Mouse (Mus musculus): Measurements from ENCODE around the gene Aatk. TPM values are rescaled to one million over a fixed set of nuclear protein-coding genes. Genes with fewer than 3 reads are reported as not detected.
A peak's percentile ranks its signal among the peaks of the same experiment; 100 is the strongest.

The Aatk gene
- polyA plus RNA-seq, 1 experiment from 2014 or later = 5.4 TPM

- Histone ChIP-seq H3K4me2 (no peak overlapping the region), H3K9ac (replicated peaks) (no peak overlapping the region; the same call in 1 of the 2 replicates), H3K27ac (no peak overlapping the region), H3K27me3 (peaks cover 22% of the 10 kb centered on the region), H3K36me3 (peaks cover 15% of the 10 kb centered on the region; the same call in 1 of the 2 replicates), H3K4me3 (replicated peaks) (no peak overlapping the region), H3K4me1 (replicated peaks) (peaks cover 6% of the 10 kb centered on the region), H3K9me3 (no peaks in the 10 kb centered on the region)
- ATAC-seq (ENCODE audit: insufficient number of reproducible peaks, insufficient read depth, low FRiP score, low TSS enrichment, low read depth) = no peak
- WGBS = 79% methylated on average over 4 of the region's 4 CpGs
These were observed 39.4 kb downstream of the Aatk start for GRCm38 (mm10) chr11:120007496-120008080.

DNA sequence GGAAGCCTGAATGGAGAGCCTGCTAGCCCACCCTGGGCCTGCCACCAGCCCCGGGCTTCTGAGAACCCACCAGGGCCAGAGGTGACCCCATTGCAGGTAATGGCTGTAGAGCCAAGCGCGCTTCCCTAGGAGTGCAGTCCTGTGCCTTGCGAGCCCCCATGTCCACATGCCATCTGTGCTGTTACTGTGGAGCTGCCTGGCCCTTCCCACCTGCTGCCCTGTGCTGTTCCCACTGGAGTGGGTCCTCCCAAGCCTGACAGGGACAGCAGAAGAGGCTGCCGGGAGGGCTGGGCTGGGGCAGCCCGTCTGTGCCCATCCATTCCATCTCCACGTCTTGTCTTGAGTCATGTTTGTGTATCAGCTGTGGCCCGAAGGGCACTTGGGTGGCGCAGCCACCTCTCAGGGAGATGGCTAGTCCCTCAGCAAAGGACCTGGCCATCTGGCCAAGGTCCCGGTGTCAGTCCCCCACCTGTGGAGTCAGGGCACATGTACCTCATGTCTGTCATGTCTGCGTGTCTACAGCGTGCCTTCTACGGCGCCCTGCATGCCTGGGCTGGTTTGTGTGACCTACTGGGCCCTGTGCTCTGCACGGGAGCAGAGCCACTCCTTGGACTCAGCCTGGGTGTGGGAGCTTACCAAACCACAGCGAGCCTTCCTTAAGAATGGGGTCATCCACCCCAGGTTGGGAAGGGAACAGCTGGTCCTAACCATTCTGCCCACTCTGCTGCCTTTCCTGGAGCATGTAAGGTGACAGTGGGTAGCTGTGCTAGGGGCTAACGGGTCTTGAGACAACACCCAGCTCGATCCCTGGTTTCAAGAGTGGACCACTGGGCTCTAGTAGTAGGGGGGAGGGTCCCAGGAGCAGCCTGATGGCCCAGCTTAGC is 41.3 kb downstream of the Aatk start:
- H3K4me3 ChIP-seq (replicated peaks) = no peak overlapping the region
- H3K4me2 ChIP-seq = no peak overlapping the region
- H3K36me3 ChIP-seq = 0 out of 2 replicates have a peak, but pooled peaks cover 7% of the 10 kb centered on the region
- H3K27ac ChIP-seq = no peak overlapping the region
- ATAC-seq (ENCODE audit: insufficient number of reproducible peaks, insufficient read depth, low FRiP score, low TSS enrichment, low read depth) = no peak
- no peak overlapping the region for H3K9ac ChIP-seq (replicated peaks)
- no peaks in the 10 kb centered on the region for H3K9me3 ChIP-seq
- H3K4me1 ChIP-seq (replicated peaks) = no peaks in the 10 kb centered on the region
- WGBS = 86% methylated on average over 18 of the region's 18 CpGs
- peaks cover 3% of the 10 kb centered on the region for H3K27me3 ChIP-seq

GRCm38 (mm10) chr11:120002634-120003220 is 44.2 kb downstream of the Aatk start:
- 89% methylated on average over 7 of the region's 7 CpGs for WGBS
- Histone ChIP-seq H3K4me3 (replicated peaks) (no peak overlapping the region), H3K9me3 (no peaks in the 10 kb centered on the region), H3K27me3 (no peaks in the 10 kb centered on the region), H3K27ac (no peak overlapping the region), H3K4me1 (replicated peaks) (no peaks in the 10 kb centered on the region), H3K4me2 (no peak overlapping the region), H3K36me3 (peaks cover 14% of the 10 kb centered on the region), H3K9ac (replicated peaks) (no peak overlapping the region)
- ATAC-seq (ENCODE audit: insufficient number of reproducible peaks, insufficient read depth, low FRiP score, low TSS enrichment, low read depth) = no peak

DNA sequence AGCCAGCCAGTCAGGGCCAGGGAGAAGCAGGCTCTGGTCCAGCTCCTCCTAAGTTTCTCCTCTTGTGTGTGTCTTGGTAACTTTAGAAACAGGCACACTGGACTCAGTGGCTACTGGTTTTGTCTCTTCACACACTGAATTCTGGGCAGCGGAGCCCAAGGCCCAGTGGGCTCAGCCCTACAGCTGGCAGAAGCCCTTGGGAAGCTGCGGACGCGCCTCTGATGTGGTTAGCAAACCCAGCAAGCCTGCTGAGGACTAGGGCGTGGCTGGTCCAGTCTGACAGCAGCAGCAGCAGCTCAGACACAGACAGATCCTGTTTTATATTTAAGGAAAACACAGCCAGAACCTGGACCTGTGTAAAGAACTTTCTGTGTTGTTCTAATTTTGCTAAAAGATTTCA is 44.9 kb downstream of the Aatk start:
- Histone ChIP-seq H3K27me3 (no peaks in the 10 kb centered on the region), H3K9ac (replicated peaks) (no peak overlapping the region), H3K27ac (no peak overlapping the region), H3K4me1 (replicated peaks) (no peaks in the 10 kb centered on the region), H3K9me3 (no peaks in the 10 kb centered on the region), H3K36me3 (peaks cover 21% of the 10 kb centered on the region), H3K4me3 (replicated peaks) (no peak overlapping the region), H3K4me2 (no peak overlapping the region)
- no peak for ATAC-seq (ENCODE audit: insufficient number of reproducible peaks, insufficient read depth, low FRiP score, low TSS enrichment, low read depth)
- WGBS = 77% methylated on average over 5 of the region's 5 CpGs

GRCm38 (mm10) chr11:119997351-119997750 is 49.6 kb downstream of the Aatk start:
- Histone ChIP-seq H3K9me3 (no peaks in the 10 kb centered on the region), H3K4me1 (replicated peaks) (no peaks in the 10 kb centered on the region), H3K4me3 (replicated peaks) (no peak overlapping the region), H3K27me3 (no peaks in the 10 kb centered on the region), H3K9ac (replicated peaks) (no peak overlapping the region; the same call in 1 of the 2 replicates), H3K27ac (no peak overlapping the region), H3K4me2 (no peak overlapping the region), H3K36me3 (peaks cover 54% of the 10 kb centered on the region)
- ATAC-seq (ENCODE audit: insufficient number of reproducible peaks, insufficient read depth, low FRiP score, low TSS enrichment, low read depth) = no peak
- WGBS = 93% methylated on average over 16 of the region's 16 CpGs

GRCm38 (mm10) chr11:119991338-119991678 is 55.7 kb downstream of the Aatk start:
- peak overlapping the region; percentile 54; the same call in 1 of the 2 replicates for H3K27ac ChIP-seq
- peaks cover 33% of the 10 kb centered on the region for H3K36me3 ChIP-seq
- WGBS = 15% methylated on average over 10 of the region's 10 CpGs
- no peak overlapping the region for H3K9ac ChIP-seq (replicated peaks)
- ATAC-seq (ENCODE audit: insufficient number of reproducible peaks, insufficient read depth, low FRiP score, low TSS enrichment, low read depth) = peak; percentile 66; the same call in 1 of the 2 replicates
- H3K4me3 ChIP-seq (replicated peaks) = no peak overlapping the region
- H3K27me3 ChIP-seq = no peaks in the 10 kb centered on the region
- no peaks in the 10 kb centered on the region for H3K9me3 ChIP-seq
- peaks cover 36% of the 10 kb centered on the region for H3K4me1 ChIP-seq (replicated peaks)
- peak overlapping the region; percentile 26 for H3K4me2 ChIP-seq

DNA sequence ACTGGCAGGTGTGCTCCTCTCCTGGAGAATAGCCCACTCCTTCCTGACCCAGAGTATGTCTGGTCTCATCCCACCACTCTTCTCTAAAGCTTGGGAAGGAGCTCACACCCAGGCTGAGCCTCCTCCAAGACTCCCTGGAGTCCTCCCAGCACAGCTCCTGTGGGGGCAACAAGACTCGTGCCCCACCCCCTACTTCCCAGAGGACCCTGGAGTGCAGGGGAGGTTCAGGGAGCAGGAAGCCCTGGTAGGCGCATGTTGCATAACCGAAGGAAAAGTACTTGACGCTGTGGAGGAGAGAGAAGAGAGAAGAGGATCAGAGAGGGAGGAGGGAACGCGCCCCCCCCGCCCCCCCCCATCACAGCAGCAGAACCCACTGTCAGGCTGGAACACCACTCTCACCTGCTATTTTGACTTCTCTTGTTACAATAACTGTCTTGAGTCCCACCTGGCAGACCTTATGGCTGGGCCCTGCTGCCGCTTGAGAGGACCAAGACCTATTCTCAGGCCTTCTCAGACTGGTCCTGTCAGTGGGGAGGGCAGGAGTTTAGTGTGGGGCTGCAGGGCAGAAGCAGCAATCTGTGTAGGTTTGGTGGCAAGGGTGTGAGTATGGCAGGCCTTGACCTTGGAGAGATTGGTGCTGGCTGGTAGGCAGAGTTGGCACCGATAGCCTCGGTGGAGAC is 56.2 kb downstream of the Aatk start:
- H3K4me2 ChIP-seq = peak overlapping the region; percentile 26
- no peak; the same call in 1 of the 2 replicates for ATAC-seq (ENCODE audit: insufficient number of reproducible peaks, insufficient read depth, low FRiP score, low TSS enrichment, low read depth)
- WGBS = 59% methylated on average over 10 of the region's 10 CpGs
- no peaks in the 10 kb centered on the region for H3K27me3 ChIP-seq
- no peak overlapping the region for H3K9ac ChIP-seq (replicated peaks)
- H3K4me1 ChIP-seq (replicated peaks) = peaks cover 36% of the 10 kb centered on the region
- peaks cover 33% of the 10 kb centered on the region for H3K36me3 ChIP-seq
- peak overlapping the region; percentile 54; the same call in 1 of the 2 replicates for H3K27ac ChIP-seq
- H3K9me3 ChIP-seq = no peaks in the 10 kb centered on the region
- H3K4me3 ChIP-seq (replicated peaks) = no peak overlapping the region

DNA sequence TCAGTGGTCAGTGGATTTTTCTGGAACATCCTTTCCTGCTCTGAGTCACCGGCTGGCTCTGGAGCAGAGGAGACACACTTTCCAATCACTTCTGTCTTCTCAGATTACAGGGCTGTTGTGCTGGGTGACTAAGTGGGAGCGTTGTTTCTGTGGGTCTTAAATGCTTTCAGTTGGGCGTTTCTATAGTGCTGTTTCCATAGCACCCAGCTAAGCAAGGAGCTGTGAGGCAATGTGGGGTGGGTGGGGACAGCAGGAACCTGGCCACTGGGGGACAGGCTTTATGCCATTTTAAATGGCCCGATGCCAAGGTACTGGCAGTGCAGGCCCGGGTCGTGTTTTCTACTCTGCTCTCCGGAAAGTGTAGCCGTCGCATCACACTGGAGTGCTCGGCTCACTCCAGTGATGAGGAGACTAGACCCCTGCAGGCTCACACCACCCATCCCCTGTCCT is 57.8 kb downstream of the Aatk start:
- WGBS = 44% methylated on average over 10 of the region's 10 CpGs

GRCm38 (mm10) chr11:119988391-119988790 is 58.6 kb downstream of the Aatk start:
- Histone ChIP-seq H3K4me2 (no peak overlapping the region), H3K27me3 (no peaks in the 10 kb centered on the region), H3K9ac (replicated peaks) (no peak overlapping the region), H3K27ac (peak overlapping the region; percentile 56; the same call in 1 of the 2 replicates), H3K4me3 (replicated peaks) (no peak overlapping the region), H3K9me3 (no peaks in the 10 kb centered on the region), H3K4me1 (replicated peaks) (peaks cover 36% of the 10 kb centered on the region), H3K36me3 (peaks cover 20% of the 10 kb centered on the region; the same call in 1 of the 2 replicates)
- ATAC-seq (ENCODE audit: insufficient number of reproducible peaks, insufficient read depth, low FRiP score, low TSS enrichment, low read depth) = no peak
- WGBS = 92% methylated on average over 7 of the region's 7 CpGs

More for the DNA sequence above, 57.8 kb downstream of the Aatk start:
- peak overlapping the region; percentile 3; the same call in 1 of the 2 replicates for H3K9ac ChIP-seq (replicated peaks)
- peak overlapping the region; percentile 56 for H3K27ac ChIP-seq
- H3K4me3 ChIP-seq (replicated peaks) = no peak overlapping the region
- ATAC-seq (ENCODE audit: insufficient number of reproducible peaks, insufficient read depth, low FRiP score, low TSS enrichment, low read depth) = no peak
- peaks cover 20% of the 10 kb centered on the region for H3K36me3 ChIP-seq
- no peaks in the 10 kb centered on the region for H3K27me3 ChIP-seq
- H3K9me3 ChIP-seq = no peaks in the 10 kb centered on the region
- peaks cover 36% of the 10 kb centered on the region for H3K4me1 ChIP-seq (replicated peaks)
- H3K4me2 ChIP-seq = no peak overlapping the region

- Histone ChIP-seq H3K27ac (no peak overlapping the region), H3K9me3 (no peaks in the 10 kb centered on the region), H3K36me3 (peaks cover 18% of the 10 kb centered on the region; the same call in 1 of the 2 replicates), H3K4me3 (replicated peaks) (no peak overlapping the region), H3K27me3 (no peaks in the 10 kb centered on the region), H3K4me2 (no peak overlapping the region), H3K9ac (replicated peaks) (no peak overlapping the region), H3K4me1 (replicated peaks) (peaks cover 36% of the 10 kb centered on the region)
- ATAC-seq (ENCODE audit: insufficient number of reproducible peaks, insufficient read depth, low FRiP score, low TSS enrichment, low read depth) = no peak
- 87% methylated on average over 7 of the region's 7 CpGs for WGBS
These were observed 59.1 kb downstream of the Aatk start for GRCm38 (mm10) chr11:119987876-119988275.
